Mouse (Mus musculus) testis, postnatal 10 days (tissue): Measurements from ENCODE around the gene Dlk2.
A peak's percentile ranks its signal among the peaks of the same experiment; 100 is the strongest.

Source experiments
- DNase-seq: peaks from one replicate; pipeline ENCODE4 v3.0.0; 2021; ENCODE audit warnings: low spot score

Dlk2 gene

GRCm38 (mm10) chr17:46297364-46298219, at the start of gene Dlk2:
TSS of gene Dlk2 (plus strand) at chr17:46297421.
- no peak for DNase-seq

GRCm38 (mm10) chr17:46247512-46248188, 49.6 kb upstream of the Dlk2 start, which contains the start of the genes Polr1c and Yipf3:
TSS of gene Polr1c (minus strand) at chr17:46248054.
TSS of gene Yipf3 (plus strand) at chr17:46248080.
- peak; percentile 94 for DNase-seq

- DNase-seq, result no peak
Observed at GRCm38 (mm10) chr17:46248189-46248522, 49.1 kb upstream of the Dlk2 start.

- DNase-seq, result no peak
Observed at GRCm38 (mm10) chr17:46251174-46251573, 46.0 kb upstream of the Dlk2 start.

- DNase-seq, result no peak
Observed at GRCm38 (mm10) chr17:46252571-46253451, 44.4 kb upstream of the Dlk2 start.

GRCm38 (mm10) chr17:46253452-46254084, 43.7 kb upstream of the Dlk2 start, which contains the start of gene Lrrc73:
TSS of gene Lrrc73 (plus strand) at chr17:46253531.
- peak; percentile 97 for DNase-seq

GRCm38 (mm10) chr17:46254106-46254505, 43.1 kb upstream of the Dlk2 start:
- peak; percentile 75 for DNase-seq

GRCm38 (mm10) chr17:46255147-46255546, 42.1 kb upstream of the Dlk2 start:
- no peak for DNase-seq

GRCm38 (mm10) chr17:46258279-46259053, 38.8 kb upstream of the Dlk2 start:
- no peak for DNase-seq

- DNase-seq, result no peak
Observed at GRCm38 (mm10) chr17:46259675-46260074, 37.5 kb upstream of the Dlk2 start.

GRCm38 (mm10) chr17:46262201-46262694, 35.0 kb upstream of the Dlk2 start:
- DNase-seq, result no peak

- DNase-seq, result no peak
Observed at GRCm38 (mm10) chr17:46265502-46265901, 31.7 kb upstream of the Dlk2 start.

GRCm38 (mm10) chr17:46265918-46266618, 31.2 kb upstream of the Dlk2 start:
- DNase-seq, result peak; percentile 88

GRCm38 (mm10) chr17:46266986-46267385, 30.2 kb upstream of the Dlk2 start:
- no peak for DNase-seq

- no peak for DNase-seq
Observed at GRCm38 (mm10) chr17:46267511-46267910, 29.7 kb upstream of the Dlk2 start.

GRCm38 (mm10) chr17:46268026-46268720, 29.0 kb upstream of the Dlk2 start:
- no peak for DNase-seq

- no peak for DNase-seq
Observed at GRCm38 (mm10) chr17:46269771-46270534, 27.3 kb upstream of the Dlk2 start.

- no peak for DNase-seq
Observed at GRCm38 (mm10) chr17:46272058-46272457, 25.2 kb upstream of the Dlk2 start.

- DNase-seq, result no peak
Observed at GRCm38 (mm10) chr17:46272675-46273074, 24.5 kb upstream of the Dlk2 start.
